Mouse (Mus musculus) stomach, embryonic 15.5 days (tissue): Measurements from ENCODE around the gene Ccl24. TPM values are rescaled to one million over a fixed set of nuclear protein-coding genes. Genes with fewer than 3 reads are reported as not detected.
"Not testable (repeated sequence)": the region's sequence is repeated elsewhere in the genome, so short reads cannot be mapped to it uniquely, and the experiment has no call there.

ENCODE experiments used
- ATAC-seq: fragments of 200-750 bp; cut with Nextera tagmentation; 2 replicates; pipeline ENCODE4 v1.8.0; 2017; ENCODE audit warnings: low read depth, moderate number of reproducible peaks, moderate TSS enrichment; ENCODE audit not compliant: insufficient read depth, low FRiP score
- H3K27ac ChIP-seq: fragments of 300-500 bp; sonication (generic); 2 replicates; pipeline ENCODE4 v1.5.1; 2015; ENCODE audit warnings: mild to moderate bottlenecking, inconsistent platforms
- H3K27me3 ChIP-seq: fragments of 300-500 bp; sonication (generic); replicated peaks from 2 replicates; pipeline ENCODE4 v1.6.1; 2015; ENCODE audit warnings: inconsistent platforms
- H3K36me3 ChIP-seq: fragments of 300-500 bp; sonication (generic); 2 replicates; pipeline ENCODE4 v1.6.1; 2015; ENCODE audit warnings: inconsistent platforms
- H3K4me1 ChIP-seq: fragments of 300-500 bp; sonication (generic); 2 replicates; pipeline ENCODE4 v1.6.1; 2015; ENCODE audit warnings: inconsistent platforms
- H3K4me2 ChIP-seq: fragments of 300-500 bp; sonication (generic); 2 replicates; pipeline ENCODE4 v1.6.1; 2015; ENCODE audit warnings: mild to moderate bottlenecking, inconsistent platforms
- H3K4me3 ChIP-seq: fragments of 300-500 bp; sonication (generic); replicated peaks from 2 replicates; pipeline ENCODE4 v1.5.1; 2015; ENCODE audit warnings: inconsistent platforms
- H3K9ac ChIP-seq: fragments of 300-500 bp; sonication (generic); 2 replicates; pipeline ENCODE4 v1.6.1; 2015; ENCODE audit warnings: inconsistent platforms
- H3K9me3 ChIP-seq: fragments of 300-500 bp; sonication (generic); 2 replicates; pipeline ENCODE4 v1.6.1; 2016; ENCODE audit warnings: inconsistent platforms
- WGBS: fragments of 180-500 bp; shearing (Covaris S2); methylation state at CpG from one replicate; pipeline ENCODE4 v1.1.7; 2015; 5-methylcytosine and 5-hydroxymethylcytosine counted together
- polyA plus RNA-seq: library from polyadenylated mRNA; unstranded; fragments of >200 nt; fragmentation: Nextera tagmentation; extraction: Ambion mirVana; gene quantifications from 2 replicates; pipeline ENCODE4 v1.2.1, GENCODE M21; 2015

Gene Ccl24
- polyA plus RNA-seq, result 6.7 and 9.5 TPM in 2 replicates

GRCm38 (mm10) chr5:135573006-135573405 lies at the start of gene Ccl24:
Gene Ccl24 (minus strand): TSS chr5:135573049.
- no peak within 1 kb of the TSS for H3K4me2 ChIP-seq
- no peaks in the 10 kb centered on the region for H3K4me1 ChIP-seq
- ATAC-seq, result no peak
- WGBS, result 82% methylated on average over 6 of the region's 6 CpGs
- no peak within 1 kb of the TSS for H3K4me3 ChIP-seq
- no peak within 1 kb of the TSS for H3K9ac ChIP-seq
- no peak within 1 kb of the TSS for H3K27ac ChIP-seq
- no peaks in the 10 kb centered on the region for H3K27me3 ChIP-seq
- no peaks in the 10 kb centered on the region for H3K36me3 ChIP-seq
- H3K9me3 ChIP-seq, result no peaks in the 10 kb centered on the region

- H3K9ac ChIP-seq, result no peak overlapping the region
- no peaks in the 10 kb centered on the region for H3K9me3 ChIP-seq
- 74% methylated on average over 10 of the region's 10 CpGs for WGBS
- H3K36me3 ChIP-seq, result no peaks in the 10 kb centered on the region
- H3K27ac ChIP-seq, result no peak overlapping the region
- no peak for ATAC-seq
- no peak overlapping the region for H3K4me2 ChIP-seq
- H3K27me3 ChIP-seq, result no peaks in the 10 kb centered on the region
- no peak overlapping the region for H3K4me3 ChIP-seq
- no peaks in the 10 kb centered on the region for H3K4me1 ChIP-seq
Measured at GRCm38 (mm10) chr5:135621725-135622124, 48.9 kb upstream of the Ccl24 start.

DNA sequence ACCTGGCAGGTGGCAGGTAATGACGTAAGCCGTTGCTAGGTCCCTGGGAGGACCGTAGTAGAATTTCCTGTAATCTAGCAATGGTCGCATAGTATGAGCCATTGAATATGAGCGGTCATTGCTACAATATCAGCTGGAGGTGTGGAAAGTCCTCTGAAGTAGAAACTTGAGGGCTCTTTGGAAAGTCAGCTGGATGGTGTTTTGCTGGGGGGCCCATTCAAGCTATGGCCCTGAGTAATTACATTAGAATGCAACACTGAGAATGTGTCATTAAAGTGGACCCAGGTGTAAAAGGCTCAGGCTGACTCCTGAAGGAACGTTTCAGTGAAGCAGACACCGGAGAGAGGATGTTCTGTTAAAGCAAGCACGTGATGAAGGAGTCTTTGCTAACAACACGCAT lies 47.7 kb upstream of the Ccl24 start:
- Histone ChIP-seq H3K9me3 (no peaks in the 10 kb centered on the region), H3K4me1 (no peaks in the 10 kb centered on the region), H3K36me3 (no peaks in the 10 kb centered on the region), H3K27me3 (no peaks in the 10 kb centered on the region), H3K9ac (no peak overlapping the region), H3K4me3 (no peak overlapping the region), H3K4me2 (no peak overlapping the region), H3K27ac (no peak overlapping the region)
- no peak for ATAC-seq
- WGBS, result 85% methylated on average over 9 of the region's 9 CpGs

DNA sequence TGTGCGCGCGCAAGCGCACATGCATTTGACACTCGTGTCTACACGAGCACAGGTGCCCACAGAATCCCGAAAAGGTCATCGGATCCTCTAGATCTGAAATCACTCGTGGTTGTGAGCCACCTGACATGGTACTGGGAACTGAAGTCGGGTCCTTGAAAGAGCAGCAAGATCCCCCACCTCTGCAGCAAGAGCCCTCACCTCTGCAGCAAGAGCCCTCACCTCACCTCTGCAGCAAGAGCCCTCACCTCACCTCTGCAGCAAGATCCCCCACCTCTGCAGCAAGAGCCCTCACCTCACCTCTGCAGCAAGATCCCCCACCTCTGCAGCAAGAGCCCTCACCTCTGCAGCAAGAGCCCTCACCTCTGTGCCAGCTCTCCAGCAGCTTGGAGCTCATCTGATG lies 46.9 kb upstream of the Ccl24 start:
- not testable (repeated sequence) for H3K36me3 ChIP-seq, H3K9ac ChIP-seq, H3K4me1 ChIP-seq, ATAC-seq, H3K4me2 ChIP-seq, H3K9me3 ChIP-seq, H3K27ac ChIP-seq, H3K27me3 ChIP-seq, H3K4me3 ChIP-seq
- WGBS, result 90% methylated on average over 10 of the region's 10 CpGs

- H3K4me1 ChIP-seq, result no peaks in the 10 kb centered on the region
- H3K9me3 ChIP-seq, result no peaks in the 10 kb centered on the region
- no peaks in the 10 kb centered on the region for H3K27me3 ChIP-seq
- no peak overlapping the region for H3K4me2 ChIP-seq
- H3K36me3 ChIP-seq, result no peaks in the 10 kb centered on the region
- H3K4me3 ChIP-seq, result no peak overlapping the region
- no peak for ATAC-seq
- H3K27ac ChIP-seq, result no peak overlapping the region
- H3K9ac ChIP-seq, result no peak overlapping the region
- 66% methylated on average over 4 of the region's 4 CpGs for WGBS
Measured at GRCm38 (mm10) chr5:135609794-135610193, 36.9 kb upstream of the Ccl24 start.

- no peak for ATAC-seq
- Histone ChIP-seq H3K27ac (no peak overlapping the region), H3K4me3 (no peak overlapping the region), H3K4me1 (no peaks in the 10 kb centered on the region), H3K36me3 (no peaks in the 10 kb centered on the region), H3K9me3 (no peaks in the 10 kb centered on the region), H3K4me2 (no peak overlapping the region), H3K27me3 (no peaks in the 10 kb centered on the region), H3K9ac (no peak overlapping the region)
- WGBS, result 31% methylated on average over 1 of the region's 1 CpGs
Measured at GRCm38 (mm10) chr5:135607581-135607980, 34.7 kb upstream of the Ccl24 start.

DNA sequence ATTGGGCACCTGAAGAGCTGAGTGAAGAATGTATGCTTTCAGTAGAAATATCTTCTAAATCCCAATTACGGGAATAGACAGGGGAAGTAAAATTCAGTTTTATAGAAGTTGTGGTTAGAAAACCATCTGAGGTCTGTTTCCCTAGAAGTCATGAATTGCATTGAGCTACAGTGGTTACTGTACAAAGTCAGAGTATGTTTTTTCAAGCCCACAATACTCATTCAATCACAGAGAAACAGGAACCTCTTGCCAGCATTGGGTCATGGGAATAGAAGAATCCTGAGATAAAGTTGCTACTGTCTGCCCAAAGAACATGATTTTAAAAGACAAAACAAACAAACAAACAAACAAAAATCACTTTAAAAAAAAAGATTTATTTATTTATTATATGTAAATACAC lies 33.9 kb upstream of the Ccl24 start:
- H3K4me3 ChIP-seq, H3K27ac ChIP-seq: not testable (repeated sequence)
- WGBS, result no CpG with 5 or more reads among the region's 1 CpGs

DNA sequence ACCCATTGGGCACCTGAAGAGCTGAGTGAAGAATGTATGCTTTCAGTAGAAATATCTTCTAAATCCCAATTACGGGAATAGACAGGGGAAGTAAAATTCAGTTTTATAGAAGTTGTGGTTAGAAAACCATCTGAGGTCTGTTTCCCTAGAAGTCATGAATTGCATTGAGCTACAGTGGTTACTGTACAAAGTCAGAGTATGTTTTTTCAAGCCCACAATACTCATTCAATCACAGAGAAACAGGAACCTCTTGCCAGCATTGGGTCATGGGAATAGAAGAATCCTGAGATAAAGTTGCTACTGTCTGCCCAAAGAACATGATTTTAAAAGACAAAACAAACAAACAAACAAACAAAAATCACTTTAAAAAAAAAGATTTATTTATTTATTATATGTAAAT lies 31.8 kb upstream of the Ccl24 start:
- no CpG with 5 or more reads among the region's 1 CpGs for WGBS
- ATAC-seq, H3K9me3 ChIP-seq, H3K36me3 ChIP-seq, H3K27ac ChIP-seq, H3K9ac ChIP-seq, H3K27me3 ChIP-seq, H3K4me3 ChIP-seq, H3K4me2 ChIP-seq, H3K4me1 ChIP-seq: not testable (repeated sequence)

More for the DNA sequence above, 33.9 kb upstream of the Ccl24 start:
- not testable (repeated sequence) for H3K4me1 ChIP-seq, H3K4me2 ChIP-seq, H3K36me3 ChIP-seq, H3K27me3 ChIP-seq, H3K9ac ChIP-seq, H3K9me3 ChIP-seq, ATAC-seq

DNA sequence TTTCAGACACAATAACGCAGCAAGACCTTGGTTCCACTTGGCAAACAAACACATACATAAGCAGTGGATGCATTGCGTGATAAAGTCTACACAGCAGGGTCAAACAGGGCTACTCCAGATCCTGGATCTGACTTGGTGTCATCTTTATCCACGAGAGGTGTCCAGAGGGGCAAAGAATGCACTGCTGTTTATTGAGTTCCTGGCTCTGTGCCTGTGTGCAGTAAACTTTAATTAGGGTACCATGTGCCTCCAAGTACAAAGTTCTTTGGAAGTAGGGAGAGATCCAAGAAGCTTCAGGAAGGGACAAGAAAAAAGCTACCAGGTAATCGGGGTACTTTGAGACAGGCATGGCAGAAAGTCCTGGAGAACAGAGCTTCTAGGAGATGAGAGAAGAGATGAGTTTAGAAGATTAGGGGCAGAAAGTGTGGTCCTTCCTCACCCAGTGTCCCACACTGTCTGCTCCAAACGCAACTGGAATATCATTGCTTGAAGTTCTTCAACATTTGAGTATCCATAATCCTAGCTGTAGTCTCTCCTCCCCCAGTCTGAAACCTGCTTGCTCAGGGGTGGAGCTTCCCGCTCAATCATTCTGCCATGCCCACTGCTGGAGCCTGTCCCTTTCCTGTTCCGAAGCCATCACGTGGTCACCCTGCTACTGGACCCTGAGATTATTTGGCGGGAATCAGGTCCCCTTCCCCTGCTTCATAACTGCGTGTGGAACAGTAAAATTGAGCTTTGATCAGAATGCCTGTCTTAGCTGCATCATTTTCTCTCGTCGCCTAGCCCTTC lies 17.3 kb upstream of the Ccl24 start:
- Histone ChIP-seq H3K4me2 (no peak overlapping the region), H3K9ac (no peak overlapping the region), H3K27ac (no peak overlapping the region), H3K27me3 (no peaks in the 10 kb centered on the region), H3K9me3 (no peaks in the 10 kb centered on the region), H3K36me3 (no peaks in the 10 kb centered on the region), H3K4me3 (no peak overlapping the region), H3K4me1 (no peaks in the 10 kb centered on the region)
- no peak for ATAC-seq
- 79% methylated on average over 12 of the region's 12 CpGs for WGBS

DNA sequence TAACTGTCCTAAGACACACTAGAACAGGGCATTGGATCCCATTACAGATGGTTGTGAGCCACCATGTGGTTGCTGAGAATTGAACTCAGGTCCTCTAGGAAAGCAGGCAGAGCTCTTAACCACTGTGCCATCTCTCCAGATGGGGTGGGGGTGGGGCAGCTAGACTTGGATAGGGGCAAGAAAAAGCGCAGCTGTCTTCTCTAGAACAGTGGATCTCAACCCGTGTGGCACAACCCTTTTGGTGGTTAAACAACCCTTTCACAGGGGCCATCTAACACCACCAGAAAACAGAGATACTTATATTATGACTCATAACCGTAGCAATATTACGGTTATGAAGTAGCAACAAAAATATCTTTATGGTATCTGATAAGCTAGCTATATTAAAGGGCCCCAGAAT lies 14.9 kb upstream of the Ccl24 start:
- no peak overlapping the region for H3K27ac ChIP-seq
- no peaks in the 10 kb centered on the region for H3K9me3 ChIP-seq
- 77% methylated on average over 4 of the region's 4 CpGs for WGBS
- H3K4me1 ChIP-seq, result no peaks in the 10 kb centered on the region
- no peaks in the 10 kb centered on the region for H3K36me3 ChIP-seq
- no peak overlapping the region for H3K4me2 ChIP-seq
- no peak overlapping the region for H3K4me3 ChIP-seq
- H3K27me3 ChIP-seq, result no peaks in the 10 kb centered on the region
- no peak overlapping the region for H3K9ac ChIP-seq
- no peak for ATAC-seq

DNA sequence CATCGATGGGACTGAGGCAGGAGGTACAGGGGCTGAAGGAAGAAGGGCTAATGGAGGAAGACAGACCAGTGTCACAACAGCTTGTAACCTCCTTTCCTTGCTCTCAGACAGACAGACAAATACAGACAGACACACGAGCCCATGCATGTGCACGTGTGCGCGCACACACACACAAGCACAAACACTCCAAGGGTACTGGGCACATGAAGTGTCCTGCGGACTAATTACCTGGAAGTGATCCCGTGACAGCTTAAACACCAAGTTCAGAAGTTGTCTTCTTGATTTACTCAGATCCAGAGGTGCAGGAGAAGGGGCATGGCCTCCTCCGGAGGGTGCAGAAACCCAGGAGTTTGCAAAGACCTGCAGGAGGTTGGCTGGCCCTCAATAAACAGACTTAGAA lies 12.8 kb upstream of the Ccl24 start:
- H3K9ac ChIP-seq, result no peak overlapping the region
- no peaks in the 10 kb centered on the region for H3K36me3 ChIP-seq
- 85% methylated on average over 8 of the region's 8 CpGs for WGBS
- H3K4me1 ChIP-seq, result no peaks in the 10 kb centered on the region
- H3K9me3 ChIP-seq, result no peaks in the 10 kb centered on the region
- no peak overlapping the region for H3K27ac ChIP-seq
- H3K4me2 ChIP-seq, result no peak overlapping the region
- H3K27me3 ChIP-seq, result no peaks in the 10 kb centered on the region
- ATAC-seq, result no peak
- no peak overlapping the region for H3K4me3 ChIP-seq

DNA sequence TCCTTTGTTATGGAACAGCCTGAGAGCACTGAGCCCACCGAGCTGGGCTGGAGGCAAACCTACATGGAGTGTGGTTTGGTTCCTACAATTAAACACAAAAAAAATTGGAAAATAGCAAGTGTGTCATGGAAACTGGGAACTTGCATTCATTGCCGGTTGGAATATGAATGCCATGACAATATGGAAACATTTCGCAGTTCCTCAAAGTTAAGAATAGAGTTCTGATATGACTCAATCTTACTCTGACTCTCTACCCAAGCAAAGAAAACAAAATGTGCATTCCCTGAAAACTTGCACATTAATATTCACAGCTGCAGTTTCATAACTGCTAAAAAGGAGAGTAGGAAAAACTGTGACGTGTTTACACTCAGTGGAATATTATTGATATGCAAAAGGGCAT lies 9.5 kb upstream of the Ccl24 start:
- Histone ChIP-seq H3K27ac (no peak overlapping the region), H3K4me2 (no peak overlapping the region), H3K27me3 (no peaks in the 10 kb centered on the region), H3K4me1 (no peaks in the 10 kb centered on the region), H3K9me3 (no peaks in the 10 kb centered on the region), H3K4me3 (no peak overlapping the region), H3K9ac (no peak overlapping the region), H3K36me3 (no peaks in the 10 kb centered on the region)
- ATAC-seq, result no peak
- WGBS, result 79% methylated on average over 4 of the region's 4 CpGs

- no peaks in the 10 kb centered on the region for H3K27me3 ChIP-seq
- H3K9me3 ChIP-seq, result no peaks in the 10 kb centered on the region
- H3K4me2 ChIP-seq, result no peak overlapping the region
- no peak overlapping the region for H3K4me3 ChIP-seq
- H3K4me1 ChIP-seq, result no peaks in the 10 kb centered on the region
- H3K27ac ChIP-seq, result no peak overlapping the region
- 82% methylated on average over 10 of the region's 10 CpGs for whole genome bisulfite sequencing
- ATAC-seq, result no peak
- no peak overlapping the region for H3K9ac ChIP-seq
- H3K36me3 ChIP-seq, result no peaks in the 10 kb centered on the region
Measured at GRCm38 (mm10) chr5:135579331-135579751, 6.5 kb upstream of the Ccl24 start.
